ENCODE assay signal across 8 mouse cellular contexts in genomic region chr2:152804408-152805110, GRCm38 (mm10). TPM values are rescaled to one million over a fixed set of nuclear protein-coding genes. Genes with fewer than 3 reads are reported as not detected.
DNase-seq lines count a peak whose midpoint lies in the region; ATAC-seq and TF ChIP-seq lines count a peak whose summit lies in the region.

No protein-coding gene starts in this region.

- WGBS in heart, embryonic 11.5 days (ENCODE audit: insufficient replicate concordance): 16% methylated on average over 6 of the region's 6 CpGs
- 12% methylated on average over 6 of the region's 6 CpGs for WGBS in hindbrain, embryonic 10.5 days
- 11% methylated on average over 6 of the region's 6 CpGs for WGBS in limb, embryonic 15.5 days
- 8% methylated on average over 6 of the region's 6 CpGs for WGBS in small intestine, adult 2 months

- H3K4me2 ChIP-seq in heart, embryonic 11.5 days: no peak overlapping the region
- no peak overlapping the region for H3K4me2 ChIP-seq in limb, embryonic 15.5 days

- no peaks in the 10 kb centered on the region for H3K36me3 ChIP-seq in heart, embryonic 11.5 days (ENCODE audit: control insufficient read depth, insufficient read depth, low read length)
- H3K36me3 ChIP-seq in hindbrain, embryonic 10.5 days: 0 out of 2 replicates have a peak, but pooled peaks cover 16% of the 10 kb centered on the region
- H3K36me3 ChIP-seq in limb, embryonic 15.5 days: no peaks in the 10 kb centered on the region
- H3K36me3 ChIP-seq in small intestine, adult 2 months (ENCODE audit: control insufficient read depth, insufficient read depth, low read length): no peaks in the 10 kb centered on the region

- H3K27ac ChIP-seq in heart, embryonic 11.5 days (ENCODE audit: low read depth, low read length): peak overlapping the region; percentile 25; the same call in 1 of the 2 replicates
- peak overlapping the region; percentile 54 for H3K27ac ChIP-seq in hindbrain, embryonic 10.5 days
- peak overlapping the region; percentile 9 for H3K27ac ChIP-seq in limb, embryonic 15.5 days
- peak overlapping the region; percentile 97 for H3K27ac ChIP-seq in small intestine, adult 2 months (ENCODE audit: insufficient read depth, low read depth, low read length)

- DNase-seq in heart, postnatal 25 days (ENCODE audit: low spot score): no peak
- DNase-seq in cerebellum, adult 9-10 months: peak; percentile 95
- peak; percentile 35 for DNase-seq in hindbrain, embryonic 10.5 days (ENCODE audit: low spot score)
- DNase-seq in frontal cortex, adult 2 months (ENCODE audit: extremely low spot score in 1 of 2, low spot score in 1 of 2): no peak
- no peak for DNase-seq in spleen, postnatal 4 days (ENCODE audit: low spot score in 2 of 2)

- ATAC-seq in heart, embryonic 11.5 days (replicated peaks; ENCODE audit: insufficient number of reproducible peaks, low FRiP score, low TSS enrichment): no peak; the same call in 1 of the 2 replicates
- ATAC-seq in limb, embryonic 15.5 days (ENCODE audit: insufficient number of reproducible peaks, low FRiP score, low TSS enrichment, low read depth): 0 out of 2 replicates have a peak, but pooled peaks have one; percentile 61

- H3K4me1 ChIP-seq in heart, embryonic 11.5 days (ENCODE audit: control insufficient read depth, insufficient read depth, low read length): peaks cover 23% of the 10 kb centered on the region
- H3K4me1 ChIP-seq in hindbrain, embryonic 10.5 days (replicated peaks): peaks cover 32% of the 10 kb centered on the region
- peaks cover 24% of the 10 kb centered on the region for H3K4me1 ChIP-seq in limb, embryonic 15.5 days
- peaks cover 28% of the 10 kb centered on the region for H3K4me1 ChIP-seq in small intestine, adult 2 months (ENCODE audit: control insufficient read depth, insufficient read depth, insufficient read length, low read length)

- no peak overlapping the region for H3K4me3 ChIP-seq in heart, embryonic 11.5 days (ENCODE audit: low read depth, low read length)
- H3K4me3 ChIP-seq in hindbrain, embryonic 10.5 days: no peak overlapping the region
- H3K4me3 ChIP-seq in limb, embryonic 15.5 days: no peak overlapping the region
- no peak overlapping the region for H3K4me3 ChIP-seq in small intestine, adult 2 months (ENCODE audit: low read depth, low read length)

- H3K9me3 ChIP-seq in heart, embryonic 11.5 days (replicated peaks; ENCODE audit: control insufficient read depth, low read length): no peaks in the 10 kb centered on the region
- H3K9me3 ChIP-seq in hindbrain, embryonic 10.5 days: no peaks in the 10 kb centered on the region
- H3K9me3 ChIP-seq in limb, embryonic 15.5 days: no peaks in the 10 kb centered on the region

- H3K27me3 ChIP-seq in heart, embryonic 11.5 days (ENCODE audit: control insufficient read depth, insufficient read depth, low read length): no peaks in the 10 kb centered on the region
- no peaks in the 10 kb centered on the region for H3K27me3 ChIP-seq in hindbrain, embryonic 10.5 days (ENCODE audit: insufficient read depth, poor library complexity, severe bottlenecking)
- no peaks in the 10 kb centered on the region for H3K27me3 ChIP-seq in limb, embryonic 15.5 days
- no peaks in the 10 kb centered on the region for H3K27me3 ChIP-seq in small intestine, adult 2 months (ENCODE audit: control insufficient read depth, insufficient read depth, low read length)

- TF ChIP-seq POLR2A in small intestine, adult 2 months (IDR thresholded peaks at IDR 0.05; ENCODE audit: low read depth, low read length): 0 out of 2 replicates have a peak, but pooled peaks have one; percentile 23

- H3K9ac ChIP-seq in heart, embryonic 11.5 days (ENCODE audit: low read depth, low read length): no peak overlapping the region
- H3K9ac ChIP-seq in limb, embryonic 15.5 days: no peak overlapping the region

- TF ChIP-seq CTCF in small intestine, adult 2 months (IDR thresholded peaks at IDR 0.05; ENCODE audit: extremely low read depth, insufficient read length, insufficient replicate concordance, low read depth, low read length): no peak

- intact Hi-C loops in heart, postnatal 25 days (cut with DNase I): no loop called here

RNA-seq across cellular contexts. Expression of gene Bcl2l1, which starts 27.0 kb away (rescaled TPM):
- polyA plus RNA-seq in heart, embryonic 11.5 days (2014; fragmentation: Nextera tagmentation; extraction: Ambion mirVana): 69.8 and 73.1 TPM in 2 replicates
- total RNA-seq in heart, postnatal 25 days (2021): 10 to 100 TPM; 58.6 to 59.0 TPM
- polyA plus RNA-seq in hindbrain, embryonic 10.5 days (2016; fragmentation: Nextera tagmentation; extraction: Ambion mirVana): 110 and 128 TPM in 2 replicates
- polyA plus RNA-seq in limb, embryonic 15.5 days (2015; fragmentation: Nextera tagmentation; extraction: Ambion mirVana): 96.2 and 96.7 TPM in 2 replicates
- polyA plus RNA-seq in small intestine, adult 2 months (2012; rRNA removed): 20.7 and 53.8 TPM in 2 replicates
- polyA plus RNA-seq in frontal cortex, adult 2 months (2012; rRNA removed): 91.7 and 91.8 TPM in 2 replicates

RNA-seq across cellular contexts. Expression of gene Tpx2, which starts 43.2 kb away (rescaled TPM):
- polyA plus RNA-seq in heart, embryonic 11.5 days (2014; fragmentation: Nextera tagmentation; extraction: Ambion mirVana): 81.0 and 88.3 TPM in 2 replicates
- total RNA-seq in heart, postnatal 25 days (2021): 1 to 10 TPM; 1.5 to 1.6 TPM
- 106 and 137 TPM in 2 replicates for polyA plus RNA-seq in hindbrain, embryonic 10.5 days (2016; fragmentation: Nextera tagmentation; extraction: Ambion mirVana)
- 66.2 and 69.1 TPM in 2 replicates for polyA plus RNA-seq in limb, embryonic 15.5 days (2015; fragmentation: Nextera tagmentation; extraction: Ambion mirVana)
- 0.52 and 1.3 TPM in 2 replicates for polyA plus RNA-seq in small intestine, adult 2 months (2012; rRNA removed)
- 1.6 and 1.7 TPM in 2 replicates for polyA plus RNA-seq in frontal cortex, adult 2 months (2012; rRNA removed)

RNA-seq across cellular contexts. Expression of gene Cox4i2, which starts 50.6 kb away (rescaled TPM):
- 22.4 and 22.5 TPM in 2 replicates for polyA plus RNA-seq in heart, embryonic 11.5 days (2014; fragmentation: Nextera tagmentation; extraction: Ambion mirVana)
- 10 to 100 TPM; 12.2 to 16.8 TPM for total RNA-seq in heart, postnatal 25 days (2021)
- polyA plus RNA-seq in hindbrain, embryonic 10.5 days (2016; fragmentation: Nextera tagmentation; extraction: Ambion mirVana): 5.0 and 5.1 TPM in 2 replicates
- polyA plus RNA-seq in limb, embryonic 15.5 days (2015; fragmentation: Nextera tagmentation; extraction: Ambion mirVana): 33.9 and 36.2 TPM in 2 replicates
- polyA plus RNA-seq in small intestine, adult 2 months (2012; rRNA removed): 0.50 and 1.7 TPM in 2 replicates
- 6.9 and 7.6 TPM in 2 replicates for polyA plus RNA-seq in frontal cortex, adult 2 months (2012; rRNA removed)

Comparison
In these comparisons a context has a peak if more than half of its experiments do, and no peak if none do; other contexts are left out.
1. H3K27ac ChIP-seq: peak in every context shown above with its lines; median percentile 97 in small intestine, adult 2 months; 54 in hindbrain, embryonic 10.5 days; 25 in heart, embryonic 11.5 days; 9 in limb, embryonic 15.5 days.
2. DNase-seq: peak in cerebellum, adult 9-10 months (single experiment) and hindbrain, embryonic 10.5 days (single experiment); none in heart, postnatal 25 days (single experiment), frontal cortex, adult 2 months (0 of 2) and spleen, postnatal 4 days (0 of 2).
3. RNA of gene Tpx2, which starts 43.2 kb away (polyA plus RNA-seq): 106 to 137 TPM in hindbrain, embryonic 10.5 days, 81.0 to 88.3 TPM in heart, embryonic 11.5 days and 66.2 to 69.1 TPM in limb, embryonic 15.5 days; 1.6 to 1.7 TPM in frontal cortex, adult 2 months and 0.52 to 1.3 TPM in small intestine, adult 2 months; every median in the first group is over 10 times any median in the second.